Mouse (Mus musculus) intestine, postnatal 0 days (tissue): ENCODE measurements at regions not wholly inside any gene's neighbourhood (a gene's known extent, or its start where the extent isn't known, plus 50 kb on each side); places are given as distances from the start of the nearest gene placed in this dataset.

Source experiments
- ATAC-seq: fragments of 200-750 bp; cut with Nextera tagmentation; 2 replicates; pipeline ENCODE4 v1.8.0; 2017; ENCODE audit warnings: mild to moderate bottlenecking, moderate TSS enrichment, moderate library complexity
- H3K27ac ChIP-seq: fragments of 300-500 bp; sonication (generic); 2 replicates; pipeline ENCODE4 v1.5.1; 2014; ENCODE audit warnings: mild to moderate bottlenecking, low read depth, low read length, moderate library complexity
- H3K27me3 ChIP-seq: fragments of 300-500 bp; sonication (generic); replicated peaks from 2 replicates; pipeline ENCODE4 v1.6.1; 2014; ENCODE audit warnings: low read length, mixed read lengths; ENCODE audit not compliant: control insufficient read depth, insufficient read depth
- H3K36me3 ChIP-seq: fragments of 300-500 bp; sonication (generic); 2 replicates; pipeline ENCODE4 v1.6.1; 2014; ENCODE audit warnings: mild to moderate bottlenecking, moderate library complexity; ENCODE audit not compliant: control insufficient read depth, insufficient read depth
- H3K4me1 ChIP-seq: fragments of 300-500 bp; sonication (generic); replicated peaks from 2 replicates; pipeline ENCODE4 v1.6.1; 2014; ENCODE audit warnings: antibody characterized with exemption, low read length, mixed read lengths; ENCODE audit not compliant: control insufficient read depth, insufficient read depth
- H3K4me2 ChIP-seq: fragments of 300-500 bp; sonication (generic); replicated peaks from 2 replicates; pipeline ENCODE4 v1.6.1; 2014; ENCODE audit warnings: low read depth, mild to moderate bottlenecking, moderate library complexity
- H3K4me3 ChIP-seq: fragments of 300-500 bp; sonication (generic); 2 replicates; pipeline ENCODE4 v1.5.1; 2014; ENCODE audit warnings: low read depth, low read length
- H3K9ac ChIP-seq: fragments of 300-500 bp; sonication (generic); 2 replicates; pipeline ENCODE4 v1.6.1; 2014; ENCODE audit warnings: mild to moderate bottlenecking, low read depth, low read length
- H3K9me3 ChIP-seq: fragments of 300-500 bp; sonication (generic); 2 replicates; pipeline ENCODE4 v1.6.1; 2016; ENCODE audit warnings: mixed run types; ENCODE audit not compliant: control insufficient read depth
- CTCF ChIP-seq: sonication (generic); IDR thresholded peaks from 2 replicates; pipeline ENCODE4 v1.5.1; 2016; ENCODE audit warnings: low read depth, mild to moderate bottlenecking, control low read depth, antibody characterized with exemption, moderate library complexity
- WGBS: fragments of 180-500 bp; shearing (Covaris S2); extraction: QIAGEN DNeasy Blood & Tissue Kit; methylation state at CpG from one replicate; pipeline ENCODE4 v1.1.7; 2014; 5-methylcytosine and 5-hydroxymethylcytosine counted together

- ATAC-seq, result no peak
- 40% methylated on average over 9 of the region's 9 CpGs for WGBS
- H3K4me3 ChIP-seq, result no peak overlapping the region
- H3K27ac ChIP-seq, result no peak overlapping the region
- no peaks in the 10 kb centered on the region for H3K4me1 ChIP-seq
- no peaks in the 10 kb centered on the region for H3K27me3 ChIP-seq
- H3K4me2 ChIP-seq, result no peak overlapping the region
- no peaks in the 10 kb centered on the region for H3K36me3 ChIP-seq
- H3K9me3 ChIP-seq, result no peaks in the 10 kb centered on the region
- no peak overlapping the region for H3K9ac ChIP-seq
- peak; percentile 77 for TF ChIP-seq CTCF
Measured at GRCm38 (mm10) chr15:71240647-71241351, 2593.6 kb upstream of the Gm6569 start.

- H3K4me2 ChIP-seq, result no peak overlapping the region
- H3K9me3 ChIP-seq, result no peaks in the 10 kb centered on the region
- 72% methylated on average over 9 of the region's 9 CpGs for WGBS
- no peak overlapping the region for H3K4me3 ChIP-seq
- no peaks in the 10 kb centered on the region for H3K4me1 ChIP-seq
- no peaks in the 10 kb centered on the region for H3K27me3 ChIP-seq
- no peak for TF ChIP-seq CTCF
- no peaks in the 10 kb centered on the region for H3K36me3 ChIP-seq
- H3K9ac ChIP-seq, result no peak overlapping the region
- H3K27ac ChIP-seq, result no peak overlapping the region
- ATAC-seq, result no peak
Measured at GRCm38 (mm10) chr15:71243539-71243938, 2590.8 kb upstream of the Gm6569 start.

- ATAC-seq, result no peak
- no peak overlapping the region for H3K4me2 ChIP-seq
- WGBS, result 94% methylated on average over 2 of the region's 2 CpGs
- no peak for TF ChIP-seq CTCF
- no peaks in the 10 kb centered on the region for H3K27me3 ChIP-seq
- no peak overlapping the region for H3K4me3 ChIP-seq
- H3K9me3 ChIP-seq, result no peaks in the 10 kb centered on the region
- no peak overlapping the region for H3K27ac ChIP-seq
- H3K36me3 ChIP-seq, result no peaks in the 10 kb centered on the region
- H3K9ac ChIP-seq, result no peak overlapping the region
- H3K4me1 ChIP-seq, result no peaks in the 10 kb centered on the region
Measured at GRCm38 (mm10) chr15:71275876-71276565, 2558.3 kb upstream of the Gm6569 start.

GRCm38 (mm10) chr15:71276566-71276912 lies 2557.8 kb upstream of the Gm6569 start:
- WGBS, result 76% methylated on average over 2 of the region's 2 CpGs
- ATAC-seq, result no peak

GRCm38 (mm10) chr15:71277388-71277787 lies 2557.0 kb upstream of the Gm6569 start:
- Histone ChIP-seq H3K9me3 (no peaks in the 10 kb centered on the region), H3K4me3 (no peak overlapping the region), H3K9ac (no peak overlapping the region), H3K36me3 (no peaks in the 10 kb centered on the region), H3K4me2 (no peak overlapping the region), H3K27ac (no peak overlapping the region), H3K27me3 (no peaks in the 10 kb centered on the region), H3K4me1 (no peaks in the 10 kb centered on the region)
- WGBS, result 78% methylated on average over 2 of the region's 2 CpGs
- no peak for TF ChIP-seq CTCF
- no peak for ATAC-seq

More at GRCm38 (mm10) chr15:71276566-71276912, 2557.8 kb upstream of the Gm6569 start:
- Histone ChIP-seq H3K9ac (no peak overlapping the region), H3K27ac (no peak overlapping the region), H3K9me3 (no peaks in the 10 kb centered on the region), H3K36me3 (no peaks in the 10 kb centered on the region), H3K4me1 (no peaks in the 10 kb centered on the region), H3K27me3 (no peaks in the 10 kb centered on the region), H3K4me2 (no peak overlapping the region), H3K4me3 (no peak overlapping the region)
- no peak for TF ChIP-seq CTCF

GRCm38 (mm10) chr15:71283775-71284174 lies 2550.6 kb upstream of the Gm6569 start:
- Histone ChIP-seq H3K4me2 (no peak overlapping the region), H3K36me3 (no peaks in the 10 kb centered on the region), H3K9me3 (no peaks in the 10 kb centered on the region), H3K27me3 (no peaks in the 10 kb centered on the region), H3K27ac (no peak overlapping the region), H3K4me3 (no peak overlapping the region), H3K4me1 (no peaks in the 10 kb centered on the region), H3K9ac (no peak overlapping the region)
- 73% methylated on average over 3 of the region's 3 CpGs for WGBS
- ATAC-seq, result no peak
- no peak for TF ChIP-seq CTCF
